Mouse (Mus musculus): ENCODE results near the gene Crx.
"Not testable (repeated sequence)": the region's sequence is repeated elsewhere in the genome, so short reads cannot be mapped to it uniquely, and the experiment has no call there.

Gene Crx

DNA sequence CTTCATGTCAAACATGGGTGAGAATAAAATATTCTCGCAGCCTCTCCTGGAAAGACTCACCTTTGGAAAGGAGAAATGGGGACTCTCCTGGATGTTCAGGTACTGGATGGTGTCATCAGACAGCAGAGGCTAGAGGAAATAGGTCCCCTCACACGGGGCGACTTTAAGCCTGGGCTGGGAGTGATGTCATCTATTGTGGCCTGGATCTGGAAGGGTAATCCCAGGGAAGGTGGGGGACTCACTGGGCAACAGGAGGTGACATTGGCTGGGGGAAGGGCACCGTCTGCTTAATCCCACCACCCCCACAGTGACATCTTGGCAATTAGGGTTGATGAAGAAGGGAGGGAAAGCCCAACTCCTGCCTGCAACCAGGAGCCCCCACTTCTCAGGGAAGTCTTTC lies at the start of gene Crx:
Gene Crx (minus strand): TSS at position 213 of the 400 bp plus-strand sequence.
- DNase-seq (ENCODE audit: low read depth in 1 of 2, low spot score in 2 of 2): no peak

GRCm38 (mm10) chr7:15922220-15922773 lies 42.5 kb upstream of the Crx start, which contains the start of gene Selenow:
Selenow (minus strand) TSS chr7:15922402.
- DNase-seq (ENCODE audit: low read depth in 1 of 2, low spot score in 2 of 2): peak; percentile 68 to 81

GRCm38 (mm10) chr7:15921796-15922195 lies 42.0 kb upstream of the Crx start:
- DNase-seq (ENCODE audit: low read depth in 1 of 2, low spot score in 2 of 2): no peak

- DNase-seq (ENCODE audit: low read depth in 1 of 2, low spot score in 2 of 2): no peak
These were observed 41.0 kb upstream of the Crx start for GRCm38 (mm10) chr7:15920645-15921190.

- DNase-seq (ENCODE audit: low read depth in 1 of 2, low spot score in 2 of 2): no peak
These were observed 40.2 kb upstream of the Crx start for GRCm38 (mm10) chr7:15919947-15920346.

GRCm38 (mm10) chr7:15918371-15918770 lies 38.6 kb upstream of the Crx start:
- no peak for DNase-seq (ENCODE audit: low read depth in 1 of 2, low spot score in 2 of 2)

DNA sequence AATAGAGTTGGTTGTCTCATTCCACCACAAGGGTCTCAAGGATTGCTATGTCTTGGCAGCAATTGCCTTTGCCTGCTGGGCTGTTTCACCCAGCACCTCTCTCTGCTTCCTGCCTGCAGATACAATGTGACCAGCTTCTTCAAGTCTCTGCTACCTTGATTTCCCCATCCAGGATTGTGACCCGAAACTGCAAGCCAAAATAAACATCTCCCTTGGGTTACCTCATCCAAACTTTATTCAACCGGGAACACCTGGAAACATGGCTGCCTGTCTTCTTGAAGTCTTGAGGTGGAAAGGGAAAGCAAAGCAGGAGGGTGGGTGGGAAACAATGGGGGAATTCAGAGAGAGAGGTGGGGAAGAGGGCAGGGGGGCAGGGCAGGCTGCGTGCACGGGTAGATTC lies 37.2 kb upstream of the Crx start:
- DNase-seq (ENCODE audit: low read depth in 1 of 2, low spot score in 2 of 2): no peak

DNA sequence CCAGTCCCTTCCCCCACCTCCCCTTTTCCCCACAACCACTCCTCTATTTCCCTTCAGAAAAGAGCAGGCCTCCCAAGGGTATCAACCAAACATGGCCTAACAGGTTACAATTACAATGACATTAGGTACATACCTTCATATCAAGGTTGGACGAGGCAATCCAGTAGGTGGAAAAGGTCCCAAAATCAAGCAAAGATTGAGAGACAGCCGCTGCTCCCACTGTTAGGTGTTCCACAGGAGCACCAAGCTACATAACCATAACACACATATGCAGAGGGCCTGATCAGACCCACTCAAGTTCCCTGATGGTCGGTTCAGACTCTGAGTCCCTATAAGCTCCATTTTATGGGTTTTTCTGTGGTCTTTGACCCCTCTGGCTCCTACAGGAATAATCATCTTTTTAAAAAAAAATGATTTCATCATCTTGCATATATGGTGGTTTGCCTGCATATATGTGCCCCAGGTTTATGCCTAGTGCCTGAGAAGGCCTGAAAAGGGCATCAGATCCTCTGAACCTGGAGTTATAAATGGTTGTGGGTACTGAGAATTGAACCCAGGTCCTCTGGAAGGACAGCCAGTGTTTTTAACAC lies 36.5 kb upstream of the Crx start:
- DNase-seq (ENCODE audit: low read depth in 1 of 2, low spot score in 2 of 2): no peak

- DNase-seq (ENCODE audit: low read depth in 1 of 2, low spot score in 2 of 2): not testable (repeated sequence)
These were observed 35.9 kb upstream of the Crx start for GRCm38 (mm10) chr7:15915695-15916094.

GRCm38 (mm10) chr7:15914751-15915150 lies 35.0 kb upstream of the Crx start:
- DNase-seq (ENCODE audit: low read depth in 1 of 2, low spot score in 2 of 2): no peak

DNA sequence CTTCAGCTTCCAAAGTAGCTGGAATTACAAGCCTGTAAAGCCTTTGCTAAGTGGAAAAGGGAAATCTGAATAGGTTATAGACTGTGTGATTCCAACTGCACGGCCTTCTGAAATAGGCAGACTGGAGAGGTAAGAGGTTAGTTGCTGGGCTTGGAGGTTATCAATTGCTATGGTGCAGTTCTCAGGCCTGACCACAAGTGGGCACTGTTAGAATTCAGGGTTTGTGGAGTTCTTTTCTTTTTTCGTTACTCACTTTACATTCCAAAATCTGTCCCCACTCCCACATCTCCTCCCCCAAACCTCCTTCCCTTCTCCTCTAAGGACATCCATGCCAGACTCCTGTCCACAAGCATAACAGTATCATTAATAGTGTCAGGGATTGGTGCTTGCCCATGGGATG lies 34.5 kb upstream of the Crx start:
- peak in 1 of 2 experiments; percentile 15 for DNase-seq (ENCODE audit: low read depth in 1 of 2, low spot score in 2 of 2)

GRCm38 (mm10) chr7:15912183-15912582 lies 32.4 kb upstream of the Crx start:
- DNase-seq (ENCODE audit: low read depth in 1 of 2, low spot score in 2 of 2): peak in 1 of 2 experiments; percentile 37

DNA sequence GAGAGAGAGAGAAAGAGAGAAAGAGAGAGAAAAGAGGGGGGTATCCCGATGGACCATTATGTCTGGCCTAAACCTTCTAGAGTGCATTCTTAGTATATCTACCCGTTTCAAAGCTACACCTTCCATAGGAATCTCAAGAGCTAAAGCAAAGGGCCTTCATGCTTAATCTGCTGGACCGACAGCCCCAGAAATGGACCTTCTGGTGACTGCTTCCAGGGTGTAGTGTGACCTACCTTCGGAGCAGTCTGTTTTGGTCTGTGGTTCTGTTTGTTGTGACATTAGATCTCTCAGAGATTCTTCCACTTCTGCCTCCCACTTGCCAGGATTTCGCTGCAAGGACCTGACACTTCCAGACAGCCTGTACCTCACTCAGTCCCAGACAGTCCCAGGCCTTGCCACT lies 30.8 kb upstream of the Crx start:
- no peak for DNase-seq (ENCODE audit: low read depth in 1 of 2, low spot score in 2 of 2)

DNA sequence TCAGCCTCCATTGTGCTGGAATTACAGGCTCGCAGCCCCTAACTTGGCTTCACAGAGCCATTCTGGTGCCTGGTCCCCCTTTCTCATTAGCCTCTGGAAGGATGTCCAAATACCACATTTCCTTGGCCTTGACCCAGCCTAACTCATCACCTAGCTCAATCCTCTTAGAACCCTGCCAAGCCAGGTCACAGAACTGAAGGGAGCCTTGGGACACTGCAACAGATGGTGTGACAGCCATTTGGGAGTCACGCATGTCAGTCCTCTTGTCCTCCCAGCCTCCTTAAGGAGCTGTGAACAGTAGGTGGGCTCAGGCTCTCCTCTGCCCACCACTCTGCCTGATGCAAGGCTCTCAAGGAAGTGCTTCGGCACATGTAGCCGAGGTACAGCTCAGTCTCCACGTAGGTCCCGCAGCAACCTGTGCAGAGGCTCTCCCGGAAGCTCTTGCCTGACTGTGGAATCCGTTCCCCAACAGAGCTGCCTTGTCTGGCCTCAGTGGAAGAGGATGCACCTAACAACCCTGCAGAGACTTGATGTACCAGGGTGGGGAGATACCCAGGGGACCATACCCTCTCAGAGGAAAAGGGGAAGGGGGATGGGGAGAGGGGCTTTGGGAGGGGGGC lies 28.3 kb upstream of the Crx start:
- no peak for DNase-seq (ENCODE audit: low read depth in 1 of 2, low spot score in 2 of 2)

DNA sequence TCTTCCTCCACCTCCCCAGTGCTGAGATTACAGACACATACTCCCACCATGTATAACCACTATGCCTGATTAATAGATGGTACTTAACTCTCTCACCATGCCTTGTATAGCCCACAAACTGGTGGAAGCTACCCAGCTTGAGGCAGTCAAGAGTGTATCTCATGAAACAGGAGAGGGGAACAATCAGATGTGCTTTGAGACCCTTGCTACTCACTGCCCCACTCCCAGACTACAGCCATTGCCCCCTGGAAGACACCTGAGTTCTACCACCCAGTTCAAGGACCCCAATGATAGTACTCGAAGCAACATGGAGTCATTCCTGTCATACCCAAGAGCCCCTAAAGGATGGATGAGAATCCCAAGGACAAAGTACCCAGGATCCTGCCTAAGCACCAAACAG lies 26.8 kb upstream of the Crx start:
- DNase-seq (ENCODE audit: low read depth in 1 of 2, low spot score in 2 of 2): no peak

DNA sequence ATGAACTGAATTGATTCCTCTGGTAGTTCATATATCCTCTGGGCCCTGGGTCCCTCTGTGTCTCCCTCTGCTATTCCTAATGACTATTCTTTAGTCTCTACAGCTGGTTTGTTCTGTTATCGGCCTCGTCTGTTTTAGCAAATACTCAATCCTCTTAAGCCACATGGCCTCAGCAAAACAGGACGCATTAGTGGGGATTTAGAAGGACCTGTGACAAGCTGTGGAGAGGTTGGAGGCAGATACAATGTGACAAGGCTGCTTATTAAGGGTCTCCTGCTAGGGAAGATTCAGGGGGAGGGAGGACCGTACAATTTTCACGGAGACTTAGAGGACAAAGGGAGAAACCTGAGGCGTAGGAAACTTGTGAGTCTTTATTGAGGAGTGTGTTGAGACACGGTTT lies 26.1 kb upstream of the Crx start:
- no peak for DNase-seq (ENCODE audit: low read depth in 1 of 2, low spot score in 2 of 2)

DNA sequence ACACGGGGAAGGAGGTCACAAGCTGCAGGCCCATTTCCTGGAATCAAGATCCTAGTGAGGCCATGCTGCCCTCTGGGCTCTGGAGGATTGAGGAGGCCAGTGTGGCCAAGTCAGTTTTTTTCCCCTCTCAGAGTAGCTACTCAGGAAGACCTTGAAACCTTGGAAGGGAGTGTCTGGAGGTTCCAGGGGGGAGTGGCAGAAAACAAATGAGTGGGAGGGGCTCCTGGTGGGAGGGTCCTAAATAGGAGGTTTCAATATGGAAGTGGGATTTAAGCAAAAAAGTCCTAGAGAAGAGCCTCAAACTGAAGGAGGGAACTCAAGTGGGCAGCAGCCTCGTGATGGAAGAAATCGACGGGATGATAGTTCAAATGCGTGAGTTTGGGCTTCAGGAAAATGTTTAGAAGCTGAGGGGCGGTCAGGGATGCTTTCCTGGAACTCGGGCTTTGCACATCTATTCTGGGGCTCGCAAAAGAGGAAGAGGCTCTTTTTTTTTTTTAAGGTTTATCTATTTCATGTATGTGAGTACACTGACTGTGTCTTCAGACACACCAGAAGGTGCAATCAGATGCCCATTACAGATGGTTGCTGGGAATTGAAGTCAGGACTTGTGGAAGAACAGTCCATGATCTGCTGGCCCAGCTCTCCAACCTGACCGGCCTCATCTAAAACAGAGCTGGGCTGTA lies 21.7 kb upstream of the Crx start:
- no peak for DNase-seq (ENCODE audit: low read depth in 1 of 2, low spot score in 2 of 2)

DNA sequence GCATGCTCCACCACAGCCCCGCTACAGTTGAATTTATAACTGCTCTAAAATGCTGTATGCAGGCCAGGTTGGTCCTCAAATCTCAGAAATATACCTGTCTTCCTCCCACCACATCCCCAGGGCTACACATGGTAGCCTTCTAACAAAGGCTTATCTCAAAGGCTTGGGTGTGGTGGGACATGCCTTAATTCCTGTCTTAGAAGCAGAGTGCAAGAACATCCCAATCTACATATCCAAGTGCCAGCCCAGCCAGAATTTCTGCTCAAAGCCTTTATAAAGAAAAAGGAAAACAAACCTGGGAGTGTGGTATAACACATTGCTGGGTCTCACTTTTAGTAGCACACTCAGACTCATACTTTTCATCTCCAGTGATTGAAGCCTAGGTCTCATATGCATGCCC lies 14.5 kb upstream of the Crx start:
- no peak for DNase-seq (ENCODE audit: low read depth in 1 of 2, low spot score in 2 of 2)

DNA sequence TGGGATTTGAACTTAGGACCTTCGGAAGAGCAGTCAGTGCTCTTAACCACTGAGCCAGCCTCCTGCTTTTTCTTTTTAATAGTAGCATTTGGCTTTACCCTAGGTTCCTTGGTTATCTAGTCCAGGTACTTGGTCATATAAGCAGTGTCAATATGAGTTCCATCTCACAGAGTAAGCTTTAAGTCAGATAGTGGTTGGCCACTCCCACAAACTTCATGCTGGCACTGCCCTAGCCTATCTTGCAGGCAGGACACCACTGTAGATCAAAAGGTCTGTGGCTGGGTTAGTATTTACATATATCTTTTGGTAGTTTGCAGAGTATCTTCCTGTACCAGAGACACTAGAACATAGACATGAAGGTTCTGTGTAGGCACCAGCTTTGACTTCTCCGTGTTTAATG lies 4.4 kb upstream of the Crx start:
- no peak for DNase-seq (ENCODE audit: low read depth in 1 of 2, low spot score in 2 of 2)

GRCm38 (mm10) chr7:15882317-15882716 lies 2.5 kb upstream of the Crx start, which contains the start of gene Crxos:
Crxos (plus strand) TSS chr7:15882617.
- DNase-seq (ENCODE audit: low read depth in 1 of 2, low spot score in 2 of 2): no peak

DNA sequence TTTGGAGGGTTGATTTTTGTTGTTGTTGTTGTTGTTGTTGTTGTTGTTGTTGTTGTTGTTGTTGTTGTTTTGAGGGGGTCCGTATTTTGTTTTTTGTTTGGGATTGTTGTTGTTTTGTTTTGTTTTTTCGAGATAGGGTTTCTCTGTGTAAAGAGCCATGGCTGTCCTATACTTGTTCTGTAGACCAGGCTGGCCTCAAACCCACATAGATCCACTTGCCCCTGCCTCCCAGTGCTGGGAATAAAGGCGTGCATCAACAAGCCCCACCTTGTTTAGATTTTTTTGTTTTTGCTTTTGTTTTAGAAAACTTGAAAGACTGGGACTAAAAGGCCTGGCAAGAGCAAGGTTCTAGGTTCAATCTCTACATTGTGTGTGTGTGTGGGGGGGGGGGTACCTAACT lies 2.1 kb upstream of the Crx start:
- DNase-seq (ENCODE audit: low read depth in 1 of 2, low spot score in 2 of 2): no peak

DNA sequence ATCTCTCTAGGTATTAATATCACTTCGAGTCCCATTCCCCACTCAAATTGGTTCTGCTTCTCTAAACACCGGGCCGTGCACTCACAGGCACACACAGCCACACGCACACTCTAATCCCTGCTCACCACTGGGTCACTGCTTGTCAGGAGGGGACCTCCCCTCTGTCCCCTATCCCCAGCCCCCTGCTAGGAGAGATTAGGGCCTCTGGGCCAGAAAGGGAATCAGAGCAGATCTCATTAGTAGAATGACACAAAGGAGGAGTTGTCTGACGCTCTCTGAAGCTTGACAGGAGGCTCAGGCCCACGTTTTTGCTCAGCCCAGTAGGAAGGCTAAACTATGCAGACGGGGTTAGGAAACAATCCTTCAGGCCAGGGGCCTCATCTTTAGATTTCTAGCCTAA lies 1.6 kb upstream of the Crx start:
- no peak for DNase-seq (ENCODE audit: low read depth in 1 of 2, low spot score in 2 of 2)

Measured in monocyte, adult 2 months (primary cell).